Mouse (Mus musculus): Measurements from ENCODE around the gene Dnal4. TPM values are rescaled to one million over a fixed set of nuclear protein-coding genes. Genes with fewer than 3 reads are reported as not detected.

Dnal4 gene
- polyA plus RNA-seq, 1 experiment: 21.8 TPM

DNA sequence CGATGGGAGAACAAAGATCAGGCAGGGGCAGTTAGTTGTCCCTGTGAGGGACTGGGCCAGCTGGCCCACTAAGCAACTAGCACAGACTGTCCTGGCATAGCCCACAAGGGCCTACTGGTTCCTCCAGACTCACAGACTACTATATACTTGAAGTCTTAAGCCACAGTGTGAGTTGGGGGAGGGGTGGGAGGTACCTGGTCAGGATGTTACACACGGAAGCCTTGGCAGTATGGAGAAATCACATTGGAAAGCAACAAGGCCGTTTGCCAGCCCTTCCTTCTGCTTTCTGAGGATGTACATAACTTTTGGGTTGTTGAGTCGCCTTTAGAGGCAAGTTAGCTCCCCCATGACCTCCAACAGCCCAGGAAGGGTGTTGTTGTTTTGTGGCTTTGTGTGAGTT lies 44.0 kb downstream of the Dnal4 start:
- TF ChIP-seq GATA1 (IDR thresholded peaks at IDR 0.05; ENCODE audit: low read length): no peak

DNA sequence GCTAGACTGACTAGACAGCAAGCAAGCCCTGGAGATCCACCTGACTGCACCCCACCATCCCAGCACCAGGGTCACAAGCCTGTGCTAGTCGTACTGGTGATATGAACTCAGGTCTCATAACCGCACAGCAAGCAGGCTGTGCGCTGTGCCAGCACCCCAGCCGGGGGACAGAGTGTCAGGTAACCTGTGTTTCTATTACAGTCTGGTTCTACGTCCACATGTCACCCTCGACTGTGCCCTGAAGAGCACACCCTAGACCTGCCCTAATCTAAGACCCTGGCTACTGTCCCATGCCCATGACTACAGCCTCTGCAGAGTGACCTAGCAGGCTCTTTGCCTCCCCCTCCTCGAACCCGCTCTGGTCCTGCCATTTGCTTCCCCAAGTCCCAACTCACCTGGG lies 44.5 kb downstream of the Dnal4 start:
- no peak for TF ChIP-seq GATA1 (IDR thresholded peaks at IDR 0.05; ENCODE audit: low read length)

DNA sequence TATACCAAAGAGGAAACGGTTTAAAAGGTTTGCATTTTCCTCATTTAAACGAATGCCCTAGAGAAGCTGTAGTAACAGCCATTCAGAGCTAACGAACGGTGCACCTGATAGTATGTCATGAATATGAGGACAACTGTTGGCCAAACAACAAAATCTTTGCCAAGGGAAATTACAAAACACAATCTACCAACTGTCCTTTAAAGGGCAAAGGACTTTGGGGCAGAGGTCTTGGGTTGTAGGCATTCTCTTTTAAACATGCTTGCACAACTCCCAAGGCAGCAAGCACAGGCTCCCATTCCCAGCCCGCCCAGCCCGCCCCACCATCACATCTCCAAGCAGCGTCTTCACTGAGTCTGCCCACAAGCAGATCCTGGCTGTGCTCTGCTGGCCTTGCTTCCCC lies 46.1 kb downstream of the Dnal4 start:
- TF ChIP-seq GATA1 (IDR thresholded peaks at IDR 0.05; ENCODE audit: low read length): no peak

GRCm38 (mm10) chr15:79728731-79729388 lies 48.8 kb downstream of the Dnal4 start:
- no peak for TF ChIP-seq GATA1 (IDR thresholded peaks at IDR 0.05; ENCODE audit: low read length)

- TF ChIP-seq GATA1 (IDR thresholded peaks at IDR 0.05; ENCODE audit: low read length): no peak
Observed at GRCm38 (mm10) chr15:79728311-79728710, 49.3 kb downstream of the Dnal4 start.

DNA sequence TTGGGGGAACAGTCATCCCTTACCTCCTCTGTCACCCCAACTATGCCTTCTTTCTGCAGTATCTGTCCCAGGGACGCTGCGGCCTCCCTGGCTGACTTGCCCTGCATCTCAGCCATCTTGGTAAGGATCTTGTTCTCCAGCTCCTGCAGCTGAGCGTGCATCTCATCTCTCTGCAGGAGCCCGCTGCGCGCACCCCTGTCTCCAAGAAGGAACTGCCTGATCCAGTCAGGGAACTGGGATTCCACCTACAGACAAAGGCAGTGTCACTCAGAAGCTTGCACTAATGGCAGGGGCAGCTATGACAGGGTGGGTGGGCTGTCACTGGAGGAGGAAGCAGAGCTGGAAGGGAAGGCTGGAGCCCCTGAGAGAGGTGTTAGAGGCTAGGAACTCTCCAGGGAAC lies 49.8 kb downstream of the Dnal4 start:
- TF ChIP-seq GATA1 (IDR thresholded peaks at IDR 0.05; ENCODE audit: low read length): no peak

- no peak for TF ChIP-seq GATA1 (IDR thresholded peaks at IDR 0.05; ENCODE audit: low read length)
Observed at GRCm38 (mm10) chr15:79725190-79725789, 52.4 kb downstream of the Dnal4 start.

DNA sequence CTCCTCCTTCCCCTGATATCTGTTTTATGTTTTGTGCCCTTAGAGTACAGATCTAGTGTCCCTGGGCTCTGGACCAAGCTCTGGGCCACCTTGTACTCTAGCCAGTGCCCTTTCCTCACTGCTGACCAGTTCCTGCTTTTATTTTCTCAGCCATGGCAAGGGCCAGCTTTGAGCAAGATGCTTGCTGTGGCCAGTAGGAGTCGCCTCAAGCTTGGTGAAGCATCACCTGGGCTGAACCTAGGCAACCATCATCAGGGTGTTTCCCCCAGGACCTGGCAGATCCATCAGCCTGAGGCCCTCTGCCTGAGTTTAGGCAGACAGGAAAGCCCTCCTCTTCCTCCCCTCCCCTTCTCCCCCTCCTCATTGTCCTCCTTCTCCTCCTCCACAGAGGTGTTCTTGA lies 54.2 kb downstream of the Dnal4 start:
- TF ChIP-seq GATA1 (IDR thresholded peaks at IDR 0.05; ENCODE audit: low read length): no peak

DNA sequence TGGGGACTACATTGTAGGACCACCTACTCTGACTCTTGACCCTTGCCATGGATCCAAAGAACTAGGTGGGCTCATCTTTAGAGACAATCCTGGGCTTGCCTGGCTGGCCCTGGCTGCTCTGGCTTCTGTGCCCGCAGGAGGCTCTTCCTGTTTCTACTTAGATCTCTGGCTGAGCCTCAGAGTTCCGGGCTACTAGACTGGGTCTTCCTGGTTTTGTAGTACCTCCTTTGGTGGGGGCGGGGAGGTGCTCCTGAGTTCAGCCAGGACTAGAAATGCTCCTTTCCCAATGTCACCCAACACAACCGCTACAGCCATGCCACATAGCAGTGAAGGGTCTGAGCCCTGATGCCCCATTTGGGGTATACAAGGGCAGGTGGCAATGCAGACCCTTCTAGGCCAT lies 56.9 kb downstream of the Dnal4 start:
- TF ChIP-seq GATA1 (IDR thresholded peaks at IDR 0.05; ENCODE audit: low read length): no peak

DNA sequence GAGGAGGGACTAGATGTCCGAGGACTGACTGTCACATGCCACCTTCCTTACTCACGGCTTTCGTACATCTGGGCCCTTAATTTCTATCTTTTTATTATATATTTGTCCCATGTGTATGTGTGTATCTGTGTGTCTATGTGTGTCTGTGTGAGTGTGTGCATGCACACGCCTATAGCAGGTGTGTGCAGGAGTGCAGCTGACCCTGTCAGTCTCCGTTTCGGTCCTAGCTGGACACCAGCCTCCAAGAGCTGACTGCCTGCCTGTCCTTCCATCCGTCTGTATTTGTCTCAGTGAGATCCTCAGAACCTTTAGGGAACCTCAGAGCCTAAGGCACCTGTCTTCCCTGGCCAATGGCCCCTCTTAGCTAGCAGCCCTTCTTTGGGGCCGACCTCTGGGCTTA lies 57.4 kb downstream of the Dnal4 start:
- no peak for TF ChIP-seq GATA1 (IDR thresholded peaks at IDR 0.05; ENCODE audit: low read length)

- no peak for TF ChIP-seq GATA1 (IDR thresholded peaks at IDR 0.05; ENCODE audit: low read length)
Observed at GRCm38 (mm10) chr15:79716710-79717109, 60.9 kb downstream of the Dnal4 start.

- TF ChIP-seq GATA1 (IDR thresholded peaks at IDR 0.05; ENCODE audit: low read length): no peak
Observed at GRCm38 (mm10) chr15:79715646-79716045, 62.0 kb downstream of the Dnal4 start.

Other genes with a start within 250 kb of the Dnal4 start
- 65.7 and 86.5 TPM in 2 replicates for gene Ddx17, start 231.1 kb downstream of the Dnal4 start, polyA plus RNA-seq (2012)
- not detected in 2 replicates for gene Dmc1, start 172.7 kb downstream of the Dnal4 start, polyA plus RNA-seq (2012)
- 0.13 TPM in 1 of 2 replicates, not detected in the other for gene Fam227a, start 118.9 kb downstream of the Dnal4 start, polyA plus RNA-seq (2012)
- gene Cby1, start 118.7 kb downstream of the Dnal4 start, polyA plus RNA-seq (2012): 95.3 and 121 TPM in 2 replicates
- 168 and 172 TPM in 2 replicates for gene Tomm22, start 107.0 kb downstream of the Dnal4 start, polyA plus RNA-seq (2012)
- 27.5 and 38.9 TPM in 2 replicates for gene Josd1, start 89.9 kb downstream of the Dnal4 start, polyA plus RNA-seq (2012)
- 126 and 161 TPM in 2 replicates for gene Gtpbp1, start 87.0 kb downstream of the Dnal4 start, polyA plus RNA-seq (2012)
- gene Sun2, start 35.3 kb downstream of the Dnal4 start, polyA plus RNA-seq (2012): 28.7 and 33.4 TPM in 2 replicates
- 0.04 TPM in 1 of 2 replicates, not detected in the other for gene Nptxr, start 26.9 kb upstream of the Dnal4 start, polyA plus RNA-seq (2012)
- not detected in 2 replicates for gene Npcd, start 56.4 kb upstream of the Dnal4 start, polyA plus RNA-seq (2012)
- gene Cbx6, start 56.8 kb upstream of the Dnal4 start, polyA plus RNA-seq (2012): 9.0 and 10.4 TPM in 2 replicates
- gene Apobec3, start 113.8 kb upstream of the Dnal4 start, polyA plus RNA-seq (2012): 0.64 and 0.77 TPM in 2 replicates
- gene Cbx7, start 193.3 kb upstream of the Dnal4 start, polyA plus RNA-seq (2012): 8.4 and 9.6 TPM in 2 replicates
- not detected in 2 replicates for gene Pdgfb, start 237.1 kb upstream of the Dnal4 start, polyA plus RNA-seq (2012)